Mouse (Mus musculus) stomach, postnatal 0 days (tissue): ENCODE measurements at regions not wholly inside any gene's neighbourhood (a gene's known extent, or its start where the extent isn't known, plus 50 kb on each side); places are given as distances from the start of the nearest gene placed in this dataset.

ENCODE experiments used
- CTCF ChIP-seq: IDR thresholded peaks from 2 replicates; pipeline ENCODE4 v1.5.1; 2016; ENCODE audit warnings: antibody characterized with exemption, low read depth, mild to moderate bottlenecking, moderate library complexity
- EP300 ChIP-seq: optimal IDR thresholded peaks from 2 replicates; pipeline ENCODE3; 2016; ENCODE audit warnings: antibody characterized with exemption

GRCm38 (mm10) chr6:81496239-81496638, 427.2 kb upstream of the Gcfc2 start:
- TF ChIP-seq EP300, result no peak
- no peak for TF ChIP-seq CTCF
